Mouse (Mus musculus): ENCODE data around the gene AY761184. TPM values are rescaled to one million over a fixed set of nuclear protein-coding genes. Genes with fewer than 3 reads are reported as not detected.
"Not testable (repeated sequence)": the region's sequence is repeated elsewhere in the genome, so short reads cannot be mapped to it uniquely, and the experiment has no call there.

AY761184 gene
- not detected in 2 replicates for polyA plus RNA-seq (2015; fragmentation: Nextera tagmentation; extraction: Ambion mirVana)

GRCm38 (mm10) chr8:21703545-21703944, at the start of gene AY761184:
Gene AY761184 (minus strand): TSS chr8:21703645.
- ATAC-seq (ENCODE audit: low FRiP score, low read depth): not testable (repeated sequence)

GRCm38 (mm10) chr8:21665497-21665896, 37.9 kb downstream of the AY761184 start, which contains the start of gene Defa34:
Gene Defa34 (plus strand): TSS chr8:21665797.
- H3K4me1 ChIP-seq; ATAC-seq (ENCODE audit: low FRiP score, low read depth); H3K4me2 ChIP-seq (replicated peaks); H3K36me3 ChIP-seq; H3K9ac ChIP-seq; H3K27me3 ChIP-seq; H3K4me3 ChIP-seq; H3K27ac ChIP-seq; H3K9me3 ChIP-seq: not testable (repeated sequence)
- WGBS: 88% methylated on average over 1 of the region's 1 CpGs

More at GRCm38 (mm10) chr8:21703545-21703944, at the start of gene AY761184:
- 86% methylated on average over 2 of the region's 2 CpGs for WGBS
- not testable (repeated sequence) for H3K9ac ChIP-seq; H3K4me3 ChIP-seq; H3K4me2 ChIP-seq (replicated peaks); H3K36me3 ChIP-seq; H3K27ac ChIP-seq; H3K4me1 ChIP-seq; H3K9me3 ChIP-seq; H3K27me3 ChIP-seq

DNA sequence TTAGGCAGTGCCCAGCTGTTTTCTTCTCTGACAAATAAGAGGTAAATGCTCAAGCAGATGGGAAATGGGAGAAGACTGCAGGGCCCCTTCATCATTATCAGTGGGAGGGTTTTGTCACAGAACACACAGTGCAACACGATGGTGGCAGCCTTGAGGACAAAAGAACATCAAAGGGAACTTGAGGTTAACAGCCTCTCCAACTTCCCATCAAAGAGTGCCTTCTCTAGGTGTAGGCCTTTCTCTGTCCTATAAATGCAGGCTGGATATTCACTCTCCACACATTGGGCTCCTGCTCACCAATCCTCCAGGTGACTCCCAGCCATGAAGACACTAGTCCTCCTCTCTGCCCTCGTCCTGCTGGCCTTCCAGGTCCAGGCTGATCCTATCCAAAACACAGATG, 48.0 kb downstream of the AY761184 start, which contains the start of gene Defa17:
Gene Defa17 (plus strand): TSS at position 301 of the 400 bp plus-strand sequence.
- not testable (repeated sequence) for H3K4me3 ChIP-seq; H3K9me3 ChIP-seq; H3K27ac ChIP-seq; H3K36me3 ChIP-seq; H3K4me2 ChIP-seq (replicated peaks); ATAC-seq (ENCODE audit: low FRiP score, low read depth); H3K9ac ChIP-seq; H3K4me1 ChIP-seq; H3K27me3 ChIP-seq
- WGBS: 57% methylated on average over 1 of the region's 2 CpGs

Other genes starting within 250 kb of the AY761184 start
- gene Gm7849, start 247.1 kb downstream of the AY761184 start, polyA plus RNA-seq (2015; fragmentation: Nextera tagmentation; extraction: Ambion mirVana): not detected in 2 replicates
- gene Defa20, start 194.4 kb downstream of the AY761184 start, polyA plus RNA-seq (2015; fragmentation: Nextera tagmentation; extraction: Ambion mirVana): not detected in 2 replicates
- gene Defa32, start 174.6 kb downstream of the AY761184 start, polyA plus RNA-seq (2015; fragmentation: Nextera tagmentation; extraction: Ambion mirVana): not detected in 2 replicates
- not detected in 2 replicates for gene Defa37, start 138.3 kb downstream of the AY761184 start, polyA plus RNA-seq (2015; fragmentation: Nextera tagmentation; extraction: Ambion mirVana)
- not detected in 2 replicates for gene Defa28, start 120.6 kb downstream of the AY761184 start, polyA plus RNA-seq (2015; fragmentation: Nextera tagmentation; extraction: Ambion mirVana)
- gene Gm7861, start 109.1 kb downstream of the AY761184 start, polyA plus RNA-seq (2015; fragmentation: Nextera tagmentation; extraction: Ambion mirVana): not detected in 2 replicates
- not detected in 2 replicates for gene Defa26, start 85.5 kb downstream of the AY761184 start, polyA plus RNA-seq (2015; fragmentation: Nextera tagmentation; extraction: Ambion mirVana)
- gene Defa17, start 47.9 kb downstream of the AY761184 start, polyA plus RNA-seq (2015; fragmentation: Nextera tagmentation; extraction: Ambion mirVana): not detected in 2 replicates
- not detected in 2 replicates for gene Defa34, start 37.8 kb downstream of the AY761184 start, polyA plus RNA-seq (2015; fragmentation: Nextera tagmentation; extraction: Ambion mirVana)
- gene Defa24, start 30.8 kb upstream of the AY761184 start, polyA plus RNA-seq (2015; fragmentation: Nextera tagmentation; extraction: Ambion mirVana): not detected in 2 replicates
- gene Defb50, start 119.9 kb upstream of the AY761184 start, polyA plus RNA-seq (2015; fragmentation: Nextera tagmentation; extraction: Ambion mirVana): not detected in 2 replicates
- 1.3 TPM in 1 of 2 replicates, not detected in the other for gene Defb2, start 136.3 kb upstream of the AY761184 start, polyA plus RNA-seq (2015; fragmentation: Nextera tagmentation; extraction: Ambion mirVana)
- not detected in 2 replicates for gene Defb10, start 155.3 kb upstream of the AY761184 start, polyA plus RNA-seq (2015; fragmentation: Nextera tagmentation; extraction: Ambion mirVana)
- gene Defb9, start 181.8 kb upstream of the AY761184 start, polyA plus RNA-seq (2015; fragmentation: Nextera tagmentation; extraction: Ambion mirVana): not detected in 2 replicates
- not detected in 2 replicates for gene Defb11, start 202.8 kb upstream of the AY761184 start, polyA plus RNA-seq (2015; fragmentation: Nextera tagmentation; extraction: Ambion mirVana)
- gene Defb15, start 229.1 kb upstream of the AY761184 start, polyA plus RNA-seq (2015; fragmentation: Nextera tagmentation; extraction: Ambion mirVana): not detected in 2 replicates
- gene Defb35, start 234.7 kb upstream of the AY761184 start, polyA plus RNA-seq (2015; fragmentation: Nextera tagmentation; extraction: Ambion mirVana): not detected in 2 replicates
- not detected in 2 replicates for gene Defb13, start 243.1 kb upstream of the AY761184 start, polyA plus RNA-seq (2015; fragmentation: Nextera tagmentation; extraction: Ambion mirVana)

All from limb, embryonic 13.5 days (tissue).